Mouse (Mus musculus): Measurements from ENCODE around the gene Ell2. TPM values are rescaled to one million over a fixed set of nuclear protein-coding genes. Genes with fewer than 3 reads are reported as not detected.
A peak's percentile ranks its signal among the peaks of the same experiment; 100 is the strongest.

Gene Ell2
- polyA plus RNA-seq, 1 experiment from 2014 or later, result 13.0 TPM

DNA sequence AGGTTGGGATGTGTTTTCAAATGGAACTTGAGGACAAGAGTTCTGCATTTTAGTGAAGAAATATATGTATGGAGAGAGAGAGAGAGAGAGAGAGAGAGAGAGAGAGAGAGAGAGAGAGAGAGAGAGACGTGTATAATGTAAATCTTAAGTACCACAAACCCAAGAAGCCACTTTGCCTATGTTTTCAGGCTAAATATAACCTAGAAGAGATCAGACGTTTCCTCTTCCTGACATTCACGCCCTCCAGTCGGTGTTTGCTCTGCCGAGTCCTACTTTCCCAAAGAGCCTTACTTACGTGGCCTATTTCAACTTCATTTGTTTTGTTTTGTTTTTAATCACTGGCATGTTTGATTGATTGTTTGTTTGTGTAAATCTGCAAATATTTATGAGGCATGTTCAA is 32.0 kb downstream of the Ell2 start:
- Histone ChIP-seq H3K27me3 (ENCODE audit: control insufficient read depth, insufficient read depth, low read length) (no peaks in the 10 kb centered on the region), H3K9me3 (ENCODE audit: control insufficient read depth, low read length) (no peaks in the 10 kb centered on the region), H3K27ac (replicated peaks) (no peak overlapping the region), H3K9ac (ENCODE audit: low read length) (no peak overlapping the region), H3K4me3 (ENCODE audit: low read depth, low read length) (no peak overlapping the region), H3K4me1 (replicated peaks; ENCODE audit: control insufficient read depth, insufficient read depth) (peaks cover 3% of the 10 kb centered on the region), H3K36me3 (ENCODE audit: control insufficient read depth, insufficient read depth, low read length) (no peaks in the 10 kb centered on the region), H3K4me2 (replicated peaks; ENCODE audit: low read depth) (no peak overlapping the region)
- DNase-seq (ENCODE audit: low spot score) (no peak), ATAC-seq (ENCODE audit: low FRiP score, low TSS enrichment) (no peak)
- TF ChIP-seq CTCF (IDR thresholded peaks at IDR 0.05; ENCODE audit: low read depth) (no peak), EP300 (optimal IDR thresholded peaks at IDR 0.05) (no peak)
- WGBS, result 18% methylated on average over 6 of the region's 6 CpGs

GRCm38 (mm10) chr13:75738957-75739356 is 32.4 kb downstream of the Ell2 start:
- Histone ChIP-seq H3K9me3 (ENCODE audit: control insufficient read depth, low read length) (no peaks in the 10 kb centered on the region), H3K36me3 (ENCODE audit: control insufficient read depth, insufficient read depth, low read length) (no peaks in the 10 kb centered on the region), H3K27ac (replicated peaks) (no peak overlapping the region), H3K27me3 (ENCODE audit: control insufficient read depth, insufficient read depth, low read length) (no peaks in the 10 kb centered on the region), H3K9ac (ENCODE audit: low read length) (no peak overlapping the region), H3K4me2 (replicated peaks; ENCODE audit: low read depth) (no peak overlapping the region), H3K4me3 (ENCODE audit: low read depth, low read length) (no peak overlapping the region), H3K4me1 (replicated peaks; ENCODE audit: control insufficient read depth, insufficient read depth) (peaks cover 3% of the 10 kb centered on the region)
- WGBS, result 48% methylated on average over 3 of the region's 3 CpGs
- TF ChIP-seq EP300 (optimal IDR thresholded peaks at IDR 0.05), result no peak
- TF ChIP-seq CTCF (IDR thresholded peaks at IDR 0.05; ENCODE audit: low read depth), result no peak
- peak; percentile 74 for ATAC-seq (ENCODE audit: low FRiP score, low TSS enrichment)
- DNase-seq (ENCODE audit: low spot score), result no peak

- H3K36me3 ChIP-seq (ENCODE audit: control insufficient read depth, insufficient read depth, low read length), result no peaks in the 10 kb centered on the region
- no peak for DNase-seq (ENCODE audit: low spot score)
- 31% methylated on average over 3 of the region's 3 CpGs for WGBS
- no peak overlapping the region for H3K4me3 ChIP-seq (ENCODE audit: low read depth, low read length)
- TF ChIP-seq EP300 (optimal IDR thresholded peaks at IDR 0.05), result no peak
- TF ChIP-seq CTCF (IDR thresholded peaks at IDR 0.05; ENCODE audit: low read depth), result no peak
- no peaks in the 10 kb centered on the region for H3K9me3 ChIP-seq (ENCODE audit: control insufficient read depth, low read length)
- H3K27ac ChIP-seq (replicated peaks), result 0 out of 2 replicates have a peak overlapping the region, but pooled peaks have one; percentile 31
- H3K4me2 ChIP-seq (replicated peaks; ENCODE audit: low read depth), result no peak overlapping the region
- peak; percentile 56; the same call in 1 of the 2 replicates for ATAC-seq (ENCODE audit: low FRiP score, low TSS enrichment)
- no peak overlapping the region for H3K9ac ChIP-seq (ENCODE audit: low read length)
- H3K27me3 ChIP-seq (ENCODE audit: control insufficient read depth, insufficient read depth, low read length), result no peaks in the 10 kb centered on the region
- peaks cover 3% of the 10 kb centered on the region for H3K4me1 ChIP-seq (replicated peaks; ENCODE audit: control insufficient read depth, insufficient read depth)
These were observed 33.5 kb downstream of the Ell2 start for GRCm38 (mm10) chr13:75740018-75740417.

- H3K4me2 ChIP-seq (replicated peaks; ENCODE audit: low read depth), result no peak overlapping the region
- no peaks in the 10 kb centered on the region for H3K36me3 ChIP-seq (ENCODE audit: control insufficient read depth, insufficient read depth, low read length)
- no peaks in the 10 kb centered on the region for H3K9me3 ChIP-seq (ENCODE audit: control insufficient read depth, low read length)
- TF ChIP-seq CTCF (IDR thresholded peaks at IDR 0.05; ENCODE audit: low read depth) (no peak), EP300 (optimal IDR thresholded peaks at IDR 0.05) (no peak)
- peaks cover 3% of the 10 kb centered on the region for H3K4me1 ChIP-seq (replicated peaks; ENCODE audit: control insufficient read depth, insufficient read depth)
- ATAC-seq (ENCODE audit: low FRiP score, low TSS enrichment) (no peak), DNase-seq (ENCODE audit: low spot score) (no peak)
- 89% methylated on average over 3 of the region's 3 CpGs for WGBS
- no peaks in the 10 kb centered on the region for H3K27me3 ChIP-seq (ENCODE audit: control insufficient read depth, insufficient read depth, low read length)
- no peak overlapping the region for H3K9ac ChIP-seq (ENCODE audit: low read length)
- no peak overlapping the region for H3K27ac ChIP-seq (replicated peaks)
- H3K4me3 ChIP-seq (ENCODE audit: low read depth, low read length), result no peak overlapping the region
These were observed 34.6 kb downstream of the Ell2 start for GRCm38 (mm10) chr13:75741119-75741518.

DNA sequence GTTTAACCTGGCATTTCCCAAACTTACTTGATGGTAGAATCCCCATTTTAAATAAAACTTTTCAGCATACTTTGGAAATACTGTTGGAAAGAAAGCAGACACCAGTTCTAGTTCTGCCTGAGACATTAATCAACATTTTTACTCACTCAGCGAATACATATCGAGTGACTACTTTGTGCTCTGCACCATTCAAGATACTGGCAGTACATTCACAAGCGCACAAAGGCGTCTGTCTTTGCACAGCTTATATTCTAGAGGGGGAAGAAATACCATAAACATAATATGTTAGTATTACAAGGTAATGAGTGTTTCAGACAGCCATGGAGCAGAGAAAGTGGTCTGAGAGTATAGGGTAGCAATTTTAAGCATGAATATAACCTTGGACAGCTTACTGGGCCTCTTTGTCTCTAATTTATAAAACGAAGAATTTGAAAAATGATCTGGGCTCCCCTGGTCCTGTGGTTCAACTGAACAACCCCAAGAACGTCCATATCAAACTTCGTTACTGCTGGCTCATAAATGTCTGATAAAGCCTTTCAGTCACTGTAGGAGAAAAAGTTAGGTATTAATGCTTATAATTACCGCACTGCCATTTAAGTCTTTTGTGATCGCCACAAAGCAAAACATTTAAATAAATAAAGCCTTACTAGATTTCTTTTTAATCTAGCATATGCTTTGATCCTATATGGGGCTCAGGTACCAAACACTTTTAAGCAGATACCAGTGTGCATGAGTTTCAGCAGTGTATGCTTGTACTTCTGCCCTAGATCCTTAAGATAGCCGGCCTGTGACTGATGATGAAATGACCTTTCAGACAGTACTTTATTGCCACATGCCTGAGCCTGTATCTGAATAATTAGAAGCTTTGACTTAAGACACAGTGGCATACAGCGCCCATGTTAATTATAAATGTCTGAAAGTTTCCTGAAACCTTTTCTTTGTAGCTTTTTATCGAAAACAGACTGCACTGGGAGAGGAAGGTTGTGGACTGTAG is 35.5 kb downstream of the Ell2 start:
- no peaks in the 10 kb centered on the region for H3K9me3 ChIP-seq (ENCODE audit: control insufficient read depth, low read length)
- 63% methylated on average over 12 of the region's 12 CpGs for WGBS

DNA sequence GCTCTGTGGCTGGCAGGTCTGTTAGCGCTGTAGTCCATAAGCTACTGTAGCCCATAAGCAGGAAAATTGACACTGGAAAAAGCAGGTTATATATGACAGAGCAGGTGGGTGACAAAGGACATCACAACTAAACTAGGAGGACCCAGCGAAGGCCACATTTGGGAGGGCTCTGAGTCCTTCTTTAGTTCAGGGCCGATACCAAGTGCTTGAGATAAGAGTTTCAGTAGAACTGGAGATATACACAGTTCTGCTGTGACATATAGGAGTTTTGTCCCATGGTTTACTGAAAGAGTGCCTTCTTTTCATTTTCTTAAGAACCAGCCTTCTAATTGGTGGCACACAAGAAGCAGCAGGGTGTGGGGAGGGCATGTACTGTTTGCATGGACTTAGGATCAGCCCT is 36.4 kb downstream of the Ell2 start:
- ATAC-seq (ENCODE audit: low FRiP score, low TSS enrichment), result no peak
- Histone ChIP-seq H3K4me2 (replicated peaks; ENCODE audit: low read depth) (no peak overlapping the region), H3K27me3 (ENCODE audit: control insufficient read depth, insufficient read depth, low read length) (no peaks in the 10 kb centered on the region), H3K9me3 (ENCODE audit: control insufficient read depth, low read length) (no peaks in the 10 kb centered on the region), H3K27ac (replicated peaks) (no peak overlapping the region), H3K9ac (ENCODE audit: low read length) (no peak overlapping the region), H3K36me3 (ENCODE audit: control insufficient read depth, insufficient read depth, low read length) (no peaks in the 10 kb centered on the region), H3K4me3 (ENCODE audit: low read depth, low read length) (no peak overlapping the region), H3K4me1 (replicated peaks; ENCODE audit: control insufficient read depth, insufficient read depth) (peaks cover 3% of the 10 kb centered on the region)
- 87% methylated on average over 3 of the region's 3 CpGs for WGBS
- DNase-seq (ENCODE audit: low spot score), result no peak
- TF ChIP-seq CTCF (IDR thresholded peaks at IDR 0.05; ENCODE audit: low read depth) (no peak), EP300 (optimal IDR thresholded peaks at IDR 0.05) (no peak)

More for the DNA sequence above, 35.5 kb downstream of the Ell2 start:
- Histone ChIP-seq H3K27me3 (ENCODE audit: control insufficient read depth, insufficient read depth, low read length) (no peaks in the 10 kb centered on the region), H3K36me3 (ENCODE audit: control insufficient read depth, insufficient read depth, low read length) (no peaks in the 10 kb centered on the region), H3K4me3 (ENCODE audit: low read depth, low read length) (no peak overlapping the region), H3K4me2 (replicated peaks; ENCODE audit: low read depth) (no peak overlapping the region), H3K4me1 (replicated peaks; ENCODE audit: control insufficient read depth, insufficient read depth) (peaks cover 3% of the 10 kb centered on the region), H3K9ac (ENCODE audit: low read length) (no peak overlapping the region), H3K27ac (replicated peaks) (no peak overlapping the region)
- ATAC-seq (ENCODE audit: low FRiP score, low TSS enrichment) (no peak), DNase-seq (ENCODE audit: low spot score) (no peak)
- no peak for TF ChIP-seq CTCF (IDR thresholded peaks at IDR 0.05; ENCODE audit: low read depth)
